Mouse (Mus musculus): ENCODE measurements around the gene Gm32717.
"Not testable (repeated sequence)": the region's sequence is repeated elsewhere in the genome, so short reads cannot be mapped to it uniquely, and the experiment has no call there.

Gene Gm32717

DNA sequence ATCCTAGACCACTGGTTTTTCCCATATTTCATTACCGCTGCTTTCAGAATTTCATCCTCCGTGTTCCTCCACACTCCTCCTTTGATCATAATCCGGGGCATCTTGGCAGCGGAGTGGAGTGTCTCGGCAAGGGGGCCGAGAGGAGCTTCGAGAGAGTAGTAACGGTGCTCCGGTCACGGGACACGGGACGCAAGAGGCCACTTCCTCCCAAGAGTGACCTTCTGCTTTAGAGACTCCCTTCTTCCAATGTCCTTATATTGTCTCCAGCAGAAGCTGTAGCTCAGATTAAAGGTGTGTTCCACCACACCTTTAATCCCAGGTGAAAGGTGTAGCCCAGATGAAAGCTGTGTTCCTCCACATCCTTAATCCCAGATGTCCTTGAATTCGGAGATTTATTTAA, at the start of gene Gm32717:
Gene Gm32717 (minus strand): TSS at position 101 of the 400 bp plus-strand sequence.
- not testable (repeated sequence) for DNase-seq (ENCODE audit: low read depth, low spot score)

- not testable (repeated sequence) for DNase-seq (ENCODE audit: low read depth, low spot score)
Observed at GRCm38 (mm10) chr10:118283016-118283415, 42.4 kb upstream of the Gm32717 start.

- not testable (repeated sequence) for DNase-seq (ENCODE audit: low read depth, low spot score)
Observed at GRCm38 (mm10) chr10:118282565-118282964, 42.0 kb upstream of the Gm32717 start.

GRCm38 (mm10) chr10:118278069-118278468, 37.5 kb upstream of the Gm32717 start:
- not testable (repeated sequence) for DNase-seq (ENCODE audit: low read depth, low spot score)

GRCm38 (mm10) chr10:118271416-118271815, 30.8 kb upstream of the Gm32717 start:
- DNase-seq (ENCODE audit: low read depth, low spot score): not testable (repeated sequence)

GRCm38 (mm10) chr10:118268812-118269211, 28.2 kb upstream of the Gm32717 start:
- not testable (repeated sequence) for DNase-seq (ENCODE audit: low read depth, low spot score)

DNA sequence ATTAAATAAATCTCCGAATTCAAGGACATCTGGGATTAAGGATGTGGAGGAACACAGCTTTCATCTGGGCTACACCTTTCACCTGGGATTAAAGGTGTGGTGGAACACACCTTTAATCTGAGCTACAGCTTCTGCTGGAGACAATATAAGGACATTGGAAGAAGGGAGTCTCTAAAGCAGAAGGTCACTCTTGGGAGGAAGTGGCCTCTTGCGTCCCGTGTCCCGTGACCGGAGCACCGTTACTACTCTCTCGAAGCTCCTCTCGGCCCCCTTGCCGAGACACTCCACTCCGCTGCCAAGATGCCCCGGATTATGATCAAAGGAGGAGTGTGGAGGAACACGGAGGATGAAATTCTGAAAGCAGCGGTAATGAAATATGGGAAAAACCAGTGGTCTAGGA, 17.8 kb upstream of the Gm32717 start, which contains the start of gene Gm32802:
Gene Gm32802 (plus strand): TSS at position 301 of the 400 bp plus-strand sequence.
- DNase-seq (ENCODE audit: low read depth, low spot score): not testable (repeated sequence)

DNA sequence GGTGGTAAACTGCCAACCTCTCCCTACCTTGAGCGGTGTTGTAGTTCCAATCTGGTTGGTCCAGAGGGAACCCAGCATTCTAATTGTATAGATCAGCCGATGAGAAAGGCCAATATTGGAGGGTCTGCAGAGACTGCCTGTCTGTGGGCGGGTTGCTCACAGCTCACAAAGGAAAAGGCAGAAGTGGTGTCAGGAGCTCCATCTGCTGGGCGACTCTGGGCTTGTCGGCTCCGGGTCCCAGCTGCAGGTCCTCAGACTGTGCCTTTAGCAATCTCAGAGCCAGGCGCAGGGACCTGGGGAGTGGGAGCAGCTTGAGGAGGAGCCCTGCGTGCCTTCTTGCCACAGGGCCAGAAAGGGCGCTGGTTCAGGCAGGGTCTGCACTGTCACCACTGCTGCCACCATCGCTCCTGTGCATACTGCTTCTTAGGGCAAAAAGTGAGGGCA, 10.3 kb upstream of the Gm32717 start:
- DNase-seq (ENCODE audit: low read depth, low spot score): peak; percentile 20

GRCm38 (mm10) chr10:118249006-118249595, 8.5 kb upstream of the Gm32717 start:
- not testable (repeated sequence) for DNase-seq (ENCODE audit: low read depth, low spot score)

DNA sequence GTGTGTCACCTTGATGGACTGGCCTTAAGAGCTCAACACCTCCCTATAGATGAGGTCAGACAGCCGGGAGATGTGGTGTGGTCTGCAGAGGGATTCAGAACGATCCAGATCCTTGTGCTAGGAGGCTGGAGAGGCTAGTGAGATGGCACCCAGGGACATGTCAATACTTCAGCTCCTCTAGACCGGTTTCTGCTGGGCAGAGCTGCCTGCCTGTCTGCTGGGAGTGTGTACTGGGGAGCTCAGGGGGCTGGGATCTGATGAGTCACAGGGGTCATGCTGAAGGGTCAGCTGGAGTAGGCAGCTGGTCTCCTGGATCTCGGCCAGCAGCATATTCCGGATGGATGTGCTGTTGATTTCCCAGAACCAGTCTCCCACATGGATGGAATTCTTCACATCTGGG, 8.0 kb downstream of the Gm32717 start:
- DNase-seq (ENCODE audit: low read depth, low spot score): not testable (repeated sequence)

- not testable (repeated sequence) for DNase-seq (ENCODE audit: low read depth, low spot score)
Observed at GRCm38 (mm10) chr10:118227629-118228028, 13.0 kb downstream of the Gm32717 start.

- not testable (repeated sequence) for DNase-seq (ENCODE audit: low read depth, low spot score)
Observed at GRCm38 (mm10) chr10:118215719-118216393, 24.7 kb downstream of the Gm32717 start.

DNA sequence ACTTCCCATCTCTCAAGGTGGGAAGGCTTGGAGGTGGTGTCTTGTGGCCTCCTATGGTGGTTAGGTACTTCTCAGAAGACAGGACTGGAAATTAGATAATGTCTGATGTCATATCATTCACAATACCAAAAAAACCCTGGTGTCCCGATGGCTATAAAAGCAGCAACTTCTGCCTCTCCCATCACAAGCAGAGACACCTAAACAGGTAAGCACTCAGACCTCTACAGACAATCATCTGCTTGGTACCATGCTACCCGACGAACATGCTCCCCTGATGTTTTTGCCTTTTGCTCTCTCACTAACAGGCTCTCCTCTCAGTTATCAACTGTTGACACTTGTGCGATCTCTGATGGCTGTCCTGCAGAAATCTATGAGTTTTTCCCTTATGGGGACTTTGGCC, 35.9 kb downstream of the Gm32717 start, which contains the start of gene Il22:
Gene Il22 (plus strand): TSS at position 301 of the 400 bp plus-strand sequence.
- DNase-seq (ENCODE audit: low read depth, low spot score): no peak

DNA sequence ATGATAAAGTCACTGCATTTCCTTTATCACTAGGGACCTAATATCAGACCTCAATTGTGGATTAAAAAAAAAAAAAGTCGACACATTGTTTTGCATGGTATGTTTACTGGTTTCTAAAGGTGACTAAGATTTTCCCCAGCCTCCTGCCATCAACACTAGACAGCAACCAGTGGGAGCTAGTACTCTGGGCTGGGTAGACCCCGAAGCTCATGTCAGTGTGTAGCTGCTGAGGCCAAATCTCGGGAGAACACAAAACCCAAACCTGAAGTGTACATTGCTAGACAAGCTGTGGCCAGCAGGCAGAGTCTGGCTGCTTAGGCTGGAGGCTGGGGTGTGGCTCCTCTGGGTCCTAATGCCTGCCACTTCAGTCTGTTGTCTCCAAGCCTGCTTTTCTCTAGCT, 45.4 kb downstream of the Gm32717 start:
- not testable (repeated sequence) for DNase-seq (ENCODE audit: low read depth, low spot score)

All from brain, embryonic 18.5 days (tissue).